Mouse (Mus musculus): ENCODE measurements around the gene Tcf7l2.
A peak's percentile ranks its signal among the peaks of the same experiment; 100 is the strongest.

DNA sequence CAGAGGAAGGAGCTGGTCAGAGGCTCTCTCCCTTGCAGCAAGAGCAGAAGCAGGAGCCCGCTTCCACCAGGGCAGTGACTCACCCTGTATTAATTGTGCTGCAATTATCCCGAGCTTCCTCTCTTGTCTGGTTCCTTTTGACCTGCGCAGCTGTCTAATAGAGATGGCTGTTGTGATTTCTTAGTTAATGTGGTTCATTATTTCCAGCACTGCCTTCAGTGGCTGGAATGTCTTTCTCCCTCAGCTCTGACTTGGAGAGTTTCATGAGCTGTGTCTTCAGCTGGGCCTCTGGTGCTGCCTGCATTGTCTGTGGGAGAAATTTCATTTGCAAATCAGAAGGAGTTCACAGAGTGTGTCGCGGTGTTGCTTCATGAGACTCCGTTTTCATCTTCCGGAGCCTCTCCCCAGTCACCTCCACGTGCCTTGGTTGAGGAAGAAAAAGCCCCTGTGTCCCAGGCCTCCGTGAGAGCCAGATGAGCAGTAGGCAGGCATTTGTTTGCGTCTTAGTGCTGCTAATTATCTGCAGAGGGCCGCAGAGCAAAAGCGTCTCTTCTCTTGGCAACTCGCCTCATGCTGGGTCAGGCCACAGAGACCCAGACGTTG, 228.4 kb downstream of the Tcf7l2 start:
- no peak for TF ChIP-seq CTCF (IDR thresholded peaks at IDR 0.05; ENCODE audit: control insufficient read depth, insufficient read depth, insufficient read length)
- no peak for TF ChIP-seq MAX (IDR thresholded peaks at IDR 0.05)
- TF ChIP-seq USF1 (IDR thresholded peaks at IDR 0.05; ENCODE audit: low read depth) = no peak
- TF ChIP-seq MYOD1 (IDR thresholded peaks at IDR 0.05; ENCODE audit: control insufficient read depth, insufficient read length, low read depth) = peak; percentile 59
